In the genomic region with DNA sequence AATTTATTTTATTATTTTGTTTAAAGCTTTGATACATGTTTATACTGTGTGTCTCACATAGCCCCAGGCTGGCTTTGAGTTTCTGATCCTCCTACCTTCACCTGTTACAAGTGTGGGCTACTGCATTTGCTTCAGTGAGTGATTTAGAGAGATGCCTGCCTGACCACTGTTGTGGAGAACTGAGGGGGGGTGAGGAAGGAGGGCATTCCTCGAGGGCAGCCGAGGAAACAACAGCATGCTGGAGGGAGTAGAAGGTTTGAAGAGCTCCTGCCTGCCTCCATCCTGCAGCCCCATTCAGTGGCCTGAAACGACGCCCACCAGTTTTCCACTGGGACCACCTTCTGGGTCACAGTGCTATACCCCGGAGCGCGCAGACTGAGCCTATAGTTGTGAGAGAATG, we compare ENCODE assay signal across 17 mouse cellular contexts. TPM values are rescaled to one million over a fixed set of nuclear protein-coding genes. Genes with fewer than 3 reads are reported as not detected.
A peak's percentile ranks its signal among the peaks of the same experiment; 100 is the strongest.
DNase-seq lines count a peak whose midpoint lies in the region; ATAC-seq lines count a peak whose summit lies in the region.
"Had no signal": no experiment of that assay in that cellular context is flagged by ENCODE, and none has a peak within 500 bp of the region (broad histone marks: within the 10 kb centered on the region; RNA-seq: fewer than 3 reads in every experiment).

No protein-coding gene starts in this region.

- no peak overlapping the region for H3K4me3 ChIP-seq in heart, embryonic 12.5 days
- no peak overlapping the region for H3K4me3 ChIP-seq in kidney, embryonic 15.5 days (replicated peaks)
- H3K4me3 ChIP-seq in neural tube, embryonic 13.5 days: no peak overlapping the region
- no peak overlapping the region for H3K4me3 ChIP-seq in neural tube, embryonic 15.5 days (replicated peaks)
- H3K4me3 ChIP-seq: forebrain, embryonic 13.5 days; hindbrain, embryonic 12.5 days; liver, embryonic 15.5 days; midbrain, embryonic 10.5 days; neural tube, embryonic 12.5 days had no signal

- no peak overlapping the region for H3K27ac ChIP-seq in heart, embryonic 12.5 days (ENCODE audit: poor library complexity, severe bottlenecking)
- H3K27ac ChIP-seq in kidney, embryonic 15.5 days: peak overlapping the region; percentile 64
- H3K27ac ChIP-seq in neural tube, embryonic 13.5 days (replicated peaks): no peak overlapping the region
- H3K27ac ChIP-seq in neural tube, embryonic 15.5 days (replicated peaks): no peak overlapping the region
- H3K27ac ChIP-seq: forebrain, embryonic 13.5 days; hindbrain, embryonic 12.5 days; neural tube, embryonic 12.5 days had no signal

- no peak for DNase-seq in heart, postnatal 36 days
- DNase-seq in kidney, postnatal 36 days: no peak
- no peak for DNase-seq in cerebellum, postnatal 25 days
- DNase-seq: adrenal gland, postnatal 25 days; gastrocnemius, postnatal 36 days; right cerebral cortex, postnatal 25 days; thymus, postnatal 14 days had no signal

- peaks cover 68% of the 10 kb centered on the region for H3K4me1 ChIP-seq in heart, embryonic 12.5 days (replicated peaks)
- peaks cover 58% of the 10 kb centered on the region for H3K4me1 ChIP-seq in kidney, embryonic 15.5 days
- H3K4me1 ChIP-seq in neural tube, embryonic 13.5 days (replicated peaks): peaks cover 37% of the 10 kb centered on the region; the same call in 1 of the 2 replicates
- H3K4me1 ChIP-seq in neural tube, embryonic 15.5 days: 0 out of 2 replicates have a peak, but pooled peaks cover 5% of the 10 kb centered on the region
- H3K4me1 ChIP-seq: neural tube, embryonic 12.5 days had no signal

- ATAC-seq in heart, embryonic 12.5 days (ENCODE audit: insufficient number of reproducible peaks, low FRiP score): no peak
- ATAC-seq in kidney, embryonic 15.5 days (replicated peaks; ENCODE audit: low FRiP score): peak; percentile 66
- no peak for ATAC-seq in neural tube, embryonic 13.5 days (ENCODE audit: low read depth)
- no peak for ATAC-seq in neural tube, embryonic 15.5 days (ENCODE audit: low FRiP score)
- ATAC-seq: forebrain, embryonic 13.5 days had no signal

- H3K36me3 ChIP-seq in heart, embryonic 12.5 days: peaks cover 12% of the 10 kb centered on the region
- peaks cover 7% of the 10 kb centered on the region for H3K36me3 ChIP-seq in kidney, embryonic 15.5 days
- H3K36me3 ChIP-seq in neural tube, embryonic 13.5 days: peaks cover 10% of the 10 kb centered on the region
- H3K36me3 ChIP-seq in neural tube, embryonic 15.5 days: peaks cover 2% of the 10 kb centered on the region

- intact Hi-C loops in heart, postnatal 36 days (cut with DNase I): no loop called here

- H3K27me3 ChIP-seq in heart, embryonic 12.5 days (replicated peaks): no peaks in the 10 kb centered on the region
- no peaks in the 10 kb centered on the region for H3K27me3 ChIP-seq in kidney, embryonic 15.5 days
- no peaks in the 10 kb centered on the region for H3K27me3 ChIP-seq in neural tube, embryonic 13.5 days
- no peaks in the 10 kb centered on the region for H3K27me3 ChIP-seq in neural tube, embryonic 15.5 days (replicated peaks)
- H3K27me3 ChIP-seq: forebrain, embryonic 13.5 days; hindbrain, embryonic 12.5 days; neural tube, embryonic 12.5 days had no signal

- H3K9me3 ChIP-seq in heart, embryonic 12.5 days (replicated peaks): no peaks in the 10 kb centered on the region
- no peaks in the 10 kb centered on the region for H3K9me3 ChIP-seq in kidney, embryonic 15.5 days (replicated peaks)
- no peaks in the 10 kb centered on the region for H3K9me3 ChIP-seq in neural tube, embryonic 13.5 days
- H3K9me3 ChIP-seq in neural tube, embryonic 15.5 days (replicated peaks): no peaks in the 10 kb centered on the region
- H3K9me3 ChIP-seq: forebrain, embryonic 13.5 days; hindbrain, embryonic 12.5 days; liver, embryonic 15.5 days; midbrain, embryonic 10.5 days; neural tube, embryonic 12.5 days had no signal

- WGBS in heart, embryonic 12.5 days: 54% methylated on average over 7 of the region's 7 CpGs
- WGBS in kidney, embryonic 15.5 days: 26% methylated on average over 7 of the region's 7 CpGs
- WGBS in neural tube, embryonic 13.5 days: 58% methylated on average over 7 of the region's 7 CpGs
- 50% methylated on average over 7 of the region's 7 CpGs for WGBS in neural tube, embryonic 15.5 days

- H3K9ac ChIP-seq in heart, embryonic 12.5 days: no peak overlapping the region
- no peak overlapping the region for H3K9ac ChIP-seq in kidney, embryonic 15.5 days
- H3K9ac ChIP-seq in neural tube, embryonic 13.5 days: 0 out of 2 replicates have a peak overlapping the region, but pooled peaks have one; percentile 22
- H3K9ac ChIP-seq in neural tube, embryonic 15.5 days (replicated peaks): no peak overlapping the region
- H3K9ac ChIP-seq: forebrain, embryonic 13.5 days; hindbrain, embryonic 12.5 days; liver, embryonic 15.5 days; neural tube, embryonic 12.5 days had no signal

- peak overlapping the region; percentile 56; the same call in 1 of the 2 replicates for H3K4me2 ChIP-seq in heart, embryonic 12.5 days
- peak overlapping the region; percentile 50; the same call in 1 of the 2 replicates for H3K4me2 ChIP-seq in kidney, embryonic 15.5 days
- no peak overlapping the region for H3K4me2 ChIP-seq in neural tube, embryonic 13.5 days
- H3K4me2 ChIP-seq in neural tube, embryonic 15.5 days: no peak overlapping the region
- H3K4me2 ChIP-seq: forebrain, embryonic 13.5 days; hindbrain, embryonic 12.5 days; liver, embryonic 15.5 days had no signal

RNA-seq across cellular contexts. Expression of gene Stab1, which starts 3.0 kb away (rescaled TPM):
- 48.3 and 56.7 TPM in 2 replicates for polyA plus RNA-seq in heart, embryonic 12.5 days (2016; fragmentation: Nextera tagmentation; extraction: Ambion mirVana)
- 10 to 100 TPM; 66.1 to 85.9 TPM for total RNA-seq in heart, postnatal 36 days (2021)
- polyA plus RNA-seq in kidney, embryonic 15.5 days (2015; fragmentation: Nextera tagmentation; extraction: Ambion mirVana): 32.6 and 40.6 TPM in 2 replicates
- 18.0 and 26.0 TPM in 2 replicates for polyA plus RNA-seq in neural tube, embryonic 13.5 days (2015; fragmentation: Nextera tagmentation; extraction: Ambion mirVana)
- 16.9 and 18.1 TPM in 2 replicates for polyA plus RNA-seq in neural tube, embryonic 15.5 days (2015; fragmentation: Nextera tagmentation; extraction: Ambion mirVana)
- total RNA-seq: monocyte, adult 5-6 weeks had no signal

RNA-seq across cellular contexts. Expression of gene Nt5dc2, which starts 34.6 kb away (rescaled TPM):
- polyA plus RNA-seq in heart, embryonic 12.5 days (2016; fragmentation: Nextera tagmentation; extraction: Ambion mirVana): 343 and 346 TPM in 2 replicates
- total RNA-seq in heart, postnatal 36 days (2021): 10 to 100 TPM; 19.5 to 19.9 TPM
- polyA plus RNA-seq in kidney, embryonic 15.5 days (2015; fragmentation: Nextera tagmentation; extraction: Ambion mirVana): 373 and 384 TPM in 2 replicates
- 276 and 293 TPM in 2 replicates for polyA plus RNA-seq in neural tube, embryonic 13.5 days (2015; fragmentation: Nextera tagmentation; extraction: Ambion mirVana)
- 226 and 228 TPM in 2 replicates for polyA plus RNA-seq in neural tube, embryonic 15.5 days (2015; fragmentation: Nextera tagmentation; extraction: Ambion mirVana)
- total RNA-seq: monocyte, adult 5-6 weeks had no signal

RNA-seq across cellular contexts. Expression of gene Smim4, which starts 36.7 kb away (rescaled TPM):
- 62.6 and 68.6 TPM in 2 replicates for polyA plus RNA-seq in heart, embryonic 12.5 days (2016; fragmentation: Nextera tagmentation; extraction: Ambion mirVana)
- 10 to 100 TPM; 64.8 to 72.2 TPM for total RNA-seq in heart, postnatal 36 days (2021)
- 98.1 and 112 TPM in 2 replicates for polyA plus RNA-seq in kidney, embryonic 15.5 days (2015; fragmentation: Nextera tagmentation; extraction: Ambion mirVana)
- 66.5 and 89.9 TPM in 2 replicates for polyA plus RNA-seq in neural tube, embryonic 13.5 days (2015; fragmentation: Nextera tagmentation; extraction: Ambion mirVana)
- 71.6 and 73.4 TPM in 2 replicates for polyA plus RNA-seq in neural tube, embryonic 15.5 days (2015; fragmentation: Nextera tagmentation; extraction: Ambion mirVana)

RNA-seq across cellular contexts. Expression of gene Tnnc1, which starts 42.7 kb away (rescaled TPM):
- 3,183 and 3,245 TPM in 2 replicates for polyA plus RNA-seq in heart, embryonic 12.5 days (2016; fragmentation: Nextera tagmentation; extraction: Ambion mirVana)
- 1,000 to 10,000 TPM; 4,706 to 5,436 TPM for total RNA-seq in heart, postnatal 36 days (2021)
- 19.5 and 33.2 TPM in 2 replicates for polyA plus RNA-seq in kidney, embryonic 15.5 days (2015; fragmentation: Nextera tagmentation; extraction: Ambion mirVana)
- 21.3 and 65.5 TPM in 2 replicates for polyA plus RNA-seq in neural tube, embryonic 13.5 days (2015; fragmentation: Nextera tagmentation; extraction: Ambion mirVana)
- polyA plus RNA-seq in neural tube, embryonic 15.5 days (2015; fragmentation: Nextera tagmentation; extraction: Ambion mirVana): 24.5 and 36.3 TPM in 2 replicates
- total RNA-seq: monocyte, adult 5-6 weeks had no signal

RNA-seq across cellular contexts. Expression of gene Nisch, which starts 51.3 kb away (rescaled TPM):
- polyA plus RNA-seq in heart, embryonic 12.5 days (2016; fragmentation: Nextera tagmentation; extraction: Ambion mirVana): 446 and 471 TPM in 2 replicates
- total RNA-seq in heart, postnatal 36 days (2021): 100 to 1,000 TPM; 128 to 143 TPM
- 351 and 428 TPM in 2 replicates for polyA plus RNA-seq in kidney, embryonic 15.5 days (2015; fragmentation: Nextera tagmentation; extraction: Ambion mirVana)
- polyA plus RNA-seq in neural tube, embryonic 13.5 days (2015; fragmentation: Nextera tagmentation; extraction: Ambion mirVana): 329 and 336 TPM in 2 replicates
- 309 and 327 TPM in 2 replicates for polyA plus RNA-seq in neural tube, embryonic 15.5 days (2015; fragmentation: Nextera tagmentation; extraction: Ambion mirVana)

Comparison
In these comparisons a context has a peak if more than half of its experiments do, and no peak if none do; other contexts are left out.
1. H3K4me2 ChIP-seq: peak in heart, embryonic 12.5 days (single experiment) and kidney, embryonic 15.5 days (single experiment); none in neural tube, embryonic 13.5 days (single experiment) and neural tube, embryonic 15.5 days (single experiment).